Mouse (Mus musculus) CH12F3 (cell line): ENCODE measurements around the gene Pnma1.

ENCODE experiments used
- in situ Hi-C: fragments of 300-500 bp; cut with MboI; formaldehyde crosslinking; loops from 2 replicates; pipeline ENCODE4 v1.14.3; 2020; ENCODE audit warnings: low sequenced_read_pairs

The Pnma1 gene

GRCm38 (mm10) chr12:84178652-84179445 is 30.6 kb upstream of the Pnma1 start:
- in situ Hi-C loops = no loop called here

GRCm38 (mm10) chr12:84178052-84178451 is 29.8 kb upstream of the Pnma1 start:
- in situ Hi-C loops = no loop called here

GRCm38 (mm10) chr12:84176886-84177765 is 28.8 kb upstream of the Pnma1 start:
- in situ Hi-C loops = no loop called here

- in situ Hi-C loops = no loop called here
Measured at GRCm38 (mm10) chr12:84176126-84176769, 28.0 kb upstream of the Pnma1 start.

GRCm38 (mm10) chr12:84175659-84176061 is 27.4 kb upstream of the Pnma1 start:
- in situ Hi-C loops = no loop called here

- in situ Hi-C loops = no loop called here
Measured at GRCm38 (mm10) chr12:84174871-84175270, 26.6 kb upstream of the Pnma1 start.

GRCm38 (mm10) chr12:84174190-84174811 is 26.0 kb upstream of the Pnma1 start:
- in situ Hi-C loops = no loop called here

- in situ Hi-C loops = no loop called here
Measured at GRCm38 (mm10) chr12:84173309-84173915, 25.1 kb upstream of the Pnma1 start.

GRCm38 (mm10) chr12:84172862-84173261 is 24.6 kb upstream of the Pnma1 start:
- in situ Hi-C loops = no loop called here

GRCm38 (mm10) chr12:84172216-84172615 is 23.9 kb upstream of the Pnma1 start:
- in situ Hi-C loops = no loop called here

GRCm38 (mm10) chr12:84170610-84171009 is 22.3 kb upstream of the Pnma1 start:
- in situ Hi-C loops = no loop called here

GRCm38 (mm10) chr12:84165631-84166373 is 17.5 kb upstream of the Pnma1 start:
- in situ Hi-C loops = no loop called here

- in situ Hi-C loops = no loop called here
Measured at GRCm38 (mm10) chr12:84163586-84164110, 15.4 kb upstream of the Pnma1 start.

GRCm38 (mm10) chr12:84163133-84163532 is 14.8 kb upstream of the Pnma1 start:
- in situ Hi-C loops = no loop called here

- in situ Hi-C loops = no loop called here
Measured at GRCm38 (mm10) chr12:84161616-84162433, 13.5 kb upstream of the Pnma1 start.

- in situ Hi-C loops = no loop called here
Measured at GRCm38 (mm10) chr12:84161116-84161515, 12.8 kb upstream of the Pnma1 start.

GRCm38 (mm10) chr12:84160491-84160890 is 12.2 kb upstream of the Pnma1 start:
- in situ Hi-C loops = no loop called here

- in situ Hi-C loops = no loop called here
Measured at GRCm38 (mm10) chr12:84158156-84158555, 9.9 kb upstream of the Pnma1 start.

- in situ Hi-C loops = no loop called here
Measured at GRCm38 (mm10) chr12:84156210-84156609, 7.9 kb upstream of the Pnma1 start.
